Mouse (Mus musculus): ENCODE results near the gene Klhdc9.

The Klhdc9 gene

DNA sequence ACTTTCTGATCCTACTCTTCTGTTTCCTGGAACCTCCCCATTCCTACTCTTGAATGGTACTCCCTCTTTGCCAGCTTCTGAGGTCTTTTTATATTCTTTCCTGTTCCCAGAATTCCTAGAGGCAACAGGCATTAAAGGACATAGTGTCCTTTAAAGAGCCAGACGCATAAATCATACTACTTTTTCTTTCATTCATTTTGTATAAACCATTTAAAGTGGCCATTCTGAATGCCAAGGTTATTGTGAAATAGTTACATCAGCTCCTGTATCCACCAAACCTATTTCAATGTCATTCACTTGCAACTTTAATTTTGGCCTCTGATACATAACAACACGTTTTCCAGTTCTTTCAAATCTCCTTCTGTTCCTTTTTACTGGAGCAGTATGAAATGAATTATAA, 51.3 kb downstream of the Klhdc9 start:
- DNase-seq (ENCODE audit: extremely low spot score, low read depth, low spot score) = no peak
